In the genomic region with DNA sequence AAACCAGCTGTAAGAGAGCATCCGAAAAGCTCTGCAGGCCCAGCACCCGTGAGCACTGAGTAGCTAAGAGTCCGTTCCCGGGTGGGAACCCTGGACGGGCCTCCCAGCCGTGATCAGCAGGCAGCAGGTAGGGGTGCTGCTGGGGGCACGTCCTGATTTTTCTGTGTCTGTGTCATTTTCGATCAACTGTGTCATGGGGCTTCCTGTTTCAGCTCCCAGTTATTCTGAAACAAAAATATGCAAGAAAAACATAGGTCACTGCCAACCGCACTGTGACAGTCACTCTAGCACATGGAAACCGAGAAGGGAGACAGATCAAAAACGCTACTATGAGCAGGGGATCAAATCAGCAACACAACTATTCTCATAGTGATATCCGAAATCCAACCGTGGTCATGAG, we compare ENCODE assay signal across 15 mouse cellular contexts.
"Had no signal": no experiment of that assay in that cellular context is flagged by ENCODE, and none has a peak within 500 bp of the region (broad histone marks: within the 10 kb centered on the region; RNA-seq: fewer than 3 reads in every experiment).

No protein-coding gene starts in this region.

- DNase-seq: liver, postnatal 0 days; lung, adult 2 months; lung, postnatal 14 days; lung, postnatal 36 days; right cerebral cortex, postnatal 14 days; spleen, adult 18-20 months; thymus, adult 18-20 months; thymus, postnatal 14 days; thymus, postnatal 36 days had no signal

- ATAC-seq: liver, postnatal 0 days; lung, postnatal 0 days; midbrain, embryonic 13.5 days; midbrain, embryonic 15.5 days had no signal

- H3K36me3 ChIP-seq: lung, embryonic 15.5 days; midbrain, embryonic 10.5 days; midbrain, embryonic 13.5 days; midbrain, embryonic 15.5 days; neural tube, embryonic 12.5 days had no signal

- H3K9ac ChIP-seq: liver, postnatal 0 days; lung, embryonic 15.5 days; midbrain, embryonic 13.5 days; midbrain, embryonic 15.5 days; neural tube, embryonic 12.5 days had no signal

- H3K4me3 ChIP-seq: lung, embryonic 15.5 days; midbrain, embryonic 10.5 days; midbrain, embryonic 13.5 days; midbrain, embryonic 15.5 days; neural tube, embryonic 12.5 days had no signal

- H3K4me2 ChIP-seq: lung, embryonic 15.5 days; midbrain, embryonic 13.5 days; midbrain, embryonic 15.5 days; neural tube, embryonic 12.5 days had no signal

- H3K27me3 ChIP-seq: lung, embryonic 15.5 days; midbrain, embryonic 13.5 days; midbrain, embryonic 15.5 days; neural tube, embryonic 12.5 days had no signal

- H3K27ac ChIP-seq: lung, embryonic 15.5 days; midbrain, embryonic 10.5 days; midbrain, embryonic 13.5 days; midbrain, embryonic 15.5 days; neural tube, embryonic 12.5 days had no signal

- H3K9me3 ChIP-seq: lung, embryonic 15.5 days; midbrain, embryonic 10.5 days; midbrain, embryonic 13.5 days; midbrain, embryonic 15.5 days; neural tube, embryonic 12.5 days had no signal
